Mouse (Mus musculus) adrenal gland (tissue): ENCODE results near the gene Creb3l1.

Experiments
- intact Hi-C: fragments of 180-260 bp; cut with DNase I; formaldehyde crosslinking; loops from one replicate; pipeline ENCODE4 v1.15.1; 2025

Gene Creb3l1

DNA sequence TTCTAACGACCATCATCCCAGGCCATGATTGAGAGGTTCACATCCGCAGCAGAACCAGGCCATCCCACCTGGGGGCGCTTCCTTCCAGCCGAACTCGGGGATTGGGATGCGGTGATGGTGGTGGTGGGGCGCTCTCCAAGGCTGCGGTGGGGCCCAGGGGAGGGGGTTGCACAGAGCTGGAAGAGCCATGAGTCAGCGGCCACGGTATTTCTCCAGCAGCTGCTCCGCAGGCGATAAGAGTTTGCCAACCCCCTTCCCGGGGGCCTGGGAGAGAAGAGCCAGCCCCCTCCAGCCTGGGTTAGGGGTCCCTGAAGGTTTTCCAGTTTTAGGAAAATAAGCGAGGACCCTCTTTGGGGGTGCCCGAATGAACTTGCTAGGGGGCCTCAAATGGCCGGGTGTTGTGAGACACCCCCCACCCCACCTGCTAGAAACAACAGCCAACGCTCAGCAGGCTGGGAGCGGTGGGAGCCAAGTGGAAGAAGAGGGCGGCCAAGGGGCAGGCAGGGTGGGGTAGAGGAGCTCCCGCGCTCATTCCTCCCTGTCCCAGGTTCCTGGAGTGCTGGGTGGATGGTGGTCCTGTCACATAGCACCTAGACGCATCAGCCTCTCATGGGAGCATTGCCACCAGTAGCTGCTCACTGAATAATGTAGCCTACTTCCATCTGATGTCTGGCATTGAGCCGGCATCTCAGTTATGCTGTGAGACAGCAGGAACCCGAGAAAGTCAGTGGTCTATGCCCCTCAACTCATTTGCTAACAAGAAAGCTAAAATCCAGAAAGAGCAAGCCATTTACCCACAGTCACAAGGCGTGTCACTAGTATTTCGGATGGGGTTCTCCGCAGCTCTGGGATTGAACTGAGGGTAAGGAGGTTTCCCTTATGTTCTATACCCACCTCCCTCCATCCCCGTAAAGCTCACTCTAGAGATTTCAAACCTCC, 17.1 kb downstream of the Creb3l1 start:
- intact Hi-C loops = loop anchor here (5.0 kb wide), 1 partner anchor 50 kb away; no protein-coding TSS in a partner anchor

DNA sequence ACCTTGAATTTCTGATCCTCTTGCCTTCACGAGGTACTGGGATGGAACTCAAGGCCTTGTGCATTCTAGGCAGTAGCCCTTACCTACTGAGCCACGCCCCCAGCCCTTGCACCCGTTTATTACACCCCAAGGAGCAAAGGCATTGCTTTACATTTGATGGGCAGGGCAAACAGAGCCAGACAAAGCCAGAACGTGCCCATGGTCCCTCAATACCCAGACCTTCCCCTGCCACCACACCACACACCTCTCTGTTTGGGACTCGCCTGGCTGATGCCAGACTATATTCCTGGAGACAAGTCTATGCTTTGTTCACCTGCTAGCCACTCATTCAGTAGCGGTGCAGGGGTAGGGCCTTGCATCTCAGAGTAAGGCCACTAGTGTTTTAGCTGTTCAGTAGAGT, 17.8 kb downstream of the Creb3l1 start:
- intact Hi-C loops = loop anchor here (5.0 kb wide), 1 partner anchor 51 kb away; no protein-coding TSS in a partner anchor

DNA sequence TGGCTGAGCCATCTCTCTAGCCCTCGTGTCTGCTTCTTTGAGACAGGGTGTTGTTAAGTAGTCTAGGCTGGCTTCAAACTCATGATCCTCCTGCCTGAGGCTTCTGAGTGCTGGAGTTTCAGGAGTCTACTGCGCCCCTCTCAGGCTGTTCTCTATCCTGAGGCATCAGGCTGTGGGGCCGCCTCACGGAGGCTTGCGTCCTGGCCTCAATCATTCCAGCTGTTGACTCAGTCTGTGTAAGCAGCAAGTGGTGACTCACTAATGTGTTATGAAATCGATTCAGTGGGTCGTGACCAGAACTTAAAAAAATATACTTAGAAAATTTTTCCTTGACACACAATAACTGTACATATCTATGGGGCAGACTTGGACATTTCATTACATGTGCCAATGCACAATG, 19.7 kb downstream of the Creb3l1 start:
- intact Hi-C loops = loop anchor here (5.0 kb wide), 1 partner anchor 53 kb away; no protein-coding TSS in a partner anchor

DNA sequence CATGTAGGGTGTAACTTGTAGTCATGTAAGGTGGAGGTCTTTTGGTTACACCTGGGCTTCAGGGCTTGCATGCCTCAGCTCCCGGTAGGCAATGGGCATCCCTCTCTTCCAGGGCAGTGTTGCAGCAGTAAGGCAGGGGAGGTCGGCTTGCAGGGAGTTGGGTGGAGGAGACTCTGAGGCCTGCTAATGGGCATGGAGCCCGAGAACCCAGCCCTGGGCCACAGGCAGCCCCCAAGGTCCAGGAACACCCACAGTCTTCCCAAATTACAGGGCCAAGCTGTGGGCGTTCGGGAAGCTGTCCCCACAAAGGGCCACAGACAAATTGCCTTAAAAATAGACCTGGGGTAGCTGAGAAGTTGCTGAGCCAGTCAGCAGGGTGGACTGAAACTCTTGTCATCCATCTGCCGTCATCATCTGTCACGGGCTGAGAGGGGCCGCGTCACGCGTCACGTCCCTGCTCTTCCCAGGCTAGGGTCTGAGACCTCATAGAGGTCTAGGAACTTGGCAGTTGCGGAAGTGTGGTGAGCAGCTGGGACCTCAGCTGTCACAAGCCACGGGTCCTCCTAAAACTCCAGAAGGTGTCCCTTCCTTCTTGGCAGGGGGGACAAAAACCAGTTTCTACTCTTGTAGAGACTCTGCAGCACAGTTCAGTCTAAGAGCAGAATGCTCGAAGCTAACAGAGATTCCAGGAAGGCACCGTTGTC, 26.2 kb downstream of the Creb3l1 start:
- intact Hi-C loops = no loop called here

DNA sequence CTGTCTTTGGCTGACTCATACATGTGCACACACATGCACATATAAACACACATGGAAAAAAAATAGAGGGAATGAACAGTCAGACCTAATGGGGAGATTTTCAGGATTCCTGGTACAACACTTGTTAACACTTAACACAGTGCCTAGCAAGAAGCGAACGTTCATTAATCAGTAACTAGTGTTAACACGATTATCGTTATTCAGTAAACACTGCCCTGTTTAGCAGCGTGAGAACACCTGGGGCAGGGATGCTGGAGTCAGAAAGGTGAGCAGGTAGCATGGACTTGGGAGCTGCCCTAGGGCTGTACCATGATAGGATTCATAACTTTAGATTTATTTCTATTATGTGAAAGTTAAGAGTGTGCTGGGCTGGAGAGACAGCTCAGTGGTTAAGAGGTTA, 28.3 kb downstream of the Creb3l1 start:
- intact Hi-C loops = no loop called here

DNA sequence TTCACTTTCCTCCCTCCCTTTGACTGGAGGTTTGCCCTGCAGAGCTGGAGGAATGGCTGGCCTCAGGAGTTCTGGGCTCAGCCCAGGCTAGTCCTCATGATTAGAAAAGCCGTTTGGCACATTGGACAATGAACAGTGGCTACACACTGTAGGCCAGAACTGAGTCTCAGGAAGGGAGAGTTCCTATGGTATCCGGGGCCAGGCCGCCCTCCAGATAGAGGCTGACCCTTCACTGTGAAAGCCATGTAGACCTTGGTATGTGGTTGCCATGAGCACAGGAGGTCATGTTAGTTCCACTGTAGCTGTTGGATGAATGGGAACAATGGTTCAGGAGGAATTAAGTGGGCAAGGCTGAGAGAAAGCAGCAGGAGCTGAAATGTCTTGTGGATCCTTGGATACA, 30.9 kb downstream of the Creb3l1 start:
- intact Hi-C loops = no loop called here

DNA sequence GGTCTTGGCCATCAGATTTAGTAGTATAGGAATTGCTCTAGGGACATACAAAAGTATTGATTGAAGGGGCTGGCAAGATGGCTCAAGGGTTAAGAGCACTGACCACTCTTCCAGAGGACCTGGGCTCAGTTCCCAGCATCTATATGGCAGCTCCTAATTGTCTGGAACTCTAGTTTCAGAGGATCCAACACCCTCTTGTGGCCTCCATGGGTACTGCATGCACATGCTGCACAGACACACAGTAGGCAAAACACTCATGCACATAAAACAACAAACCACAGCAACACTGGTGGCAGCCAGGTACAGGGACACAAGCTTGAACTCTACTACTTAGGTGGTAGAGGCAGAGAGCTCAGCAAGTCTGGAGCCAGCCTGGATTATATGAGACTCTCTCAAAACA, 34.6 kb downstream of the Creb3l1 start:
- intact Hi-C loops = loop anchor here (10.0 kb wide), 1 partner anchor 185 kb away; no protein-coding TSS in a partner anchor

DNA sequence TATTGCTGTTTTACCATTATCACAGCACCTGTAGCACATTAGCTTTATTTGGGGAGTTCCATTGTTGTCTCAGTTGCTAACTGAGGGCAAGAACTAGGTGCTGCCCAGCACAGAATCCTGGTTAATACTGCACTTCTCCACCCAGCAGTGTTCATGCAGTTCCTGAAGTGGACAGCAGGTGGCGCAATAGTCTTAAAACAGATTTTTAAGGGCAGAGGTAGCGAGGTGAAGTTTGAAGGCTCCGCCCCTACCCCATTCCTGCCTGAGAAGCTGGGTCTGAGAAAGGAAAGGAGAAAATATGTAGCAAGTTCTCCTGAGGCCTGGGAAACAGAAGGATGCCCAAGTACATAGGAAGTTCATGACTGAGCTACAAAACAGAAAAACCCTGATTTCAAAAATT, 36.8 kb downstream of the Creb3l1 start:
- intact Hi-C loops = loop anchor here (1.0 to 10.0 kb wide), 3 partner anchors 43 to 187 kb away; partner anchors contain the start of gene Gm9821

DNA sequence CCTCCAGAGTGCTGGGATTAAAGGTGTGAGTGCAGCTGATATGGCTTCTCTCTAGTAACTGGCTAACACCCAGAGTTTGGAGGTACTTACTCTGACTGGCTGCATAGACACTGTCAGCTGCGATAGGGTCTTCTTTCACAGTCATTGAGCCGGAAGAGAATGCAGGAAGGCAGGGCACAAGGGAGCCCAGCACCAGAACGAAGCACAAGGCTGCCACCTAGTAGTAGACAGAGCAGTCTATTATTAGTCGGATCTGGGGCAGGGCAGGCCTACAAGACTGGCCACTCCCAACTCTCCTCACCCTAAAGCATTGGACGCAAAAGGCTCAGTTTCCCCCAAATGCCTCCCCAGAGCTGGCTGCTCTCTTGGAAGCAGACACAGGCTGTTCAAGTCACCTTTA, 38.2 kb downstream of the Creb3l1 start:
- intact Hi-C loops = loop anchor here (2.0 to 10.0 kb wide), 2 partner anchors 41 to 189 kb away; partner anchors contain the start of gene Gm9821

DNA sequence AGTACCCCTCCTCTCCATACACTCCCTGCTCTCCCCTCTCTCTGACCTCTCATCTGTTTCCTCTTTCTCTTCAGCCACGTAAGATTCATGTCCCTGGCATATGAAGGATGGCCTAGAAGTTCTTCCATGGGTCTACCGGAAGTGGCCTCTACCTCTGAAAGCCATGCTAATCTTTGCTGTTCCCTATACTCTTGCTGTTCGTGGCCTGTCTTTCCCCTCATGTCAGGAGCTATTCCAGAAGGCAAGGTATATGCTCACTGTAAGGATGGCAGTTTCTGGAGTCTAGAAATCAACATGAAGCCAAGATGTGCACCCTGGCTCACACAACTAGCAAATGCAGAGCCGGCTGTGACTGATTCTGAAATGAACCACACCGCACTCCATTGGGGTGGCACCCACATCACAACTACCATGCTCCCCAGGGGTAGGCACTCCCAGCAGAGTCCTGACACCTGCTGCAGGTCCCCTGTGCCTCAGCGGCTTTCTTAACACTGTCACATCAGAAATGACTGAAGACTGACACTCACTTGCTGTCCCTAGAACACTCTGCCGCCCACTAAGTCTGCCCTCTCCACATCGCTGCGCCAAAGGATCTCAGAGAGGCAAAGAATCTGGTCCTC, 39.3 kb downstream of the Creb3l1 start:
- intact Hi-C loops = loop anchor here (10.0 kb wide), 1 partner anchor 190 kb away; no protein-coding TSS in a partner anchor

DNA sequence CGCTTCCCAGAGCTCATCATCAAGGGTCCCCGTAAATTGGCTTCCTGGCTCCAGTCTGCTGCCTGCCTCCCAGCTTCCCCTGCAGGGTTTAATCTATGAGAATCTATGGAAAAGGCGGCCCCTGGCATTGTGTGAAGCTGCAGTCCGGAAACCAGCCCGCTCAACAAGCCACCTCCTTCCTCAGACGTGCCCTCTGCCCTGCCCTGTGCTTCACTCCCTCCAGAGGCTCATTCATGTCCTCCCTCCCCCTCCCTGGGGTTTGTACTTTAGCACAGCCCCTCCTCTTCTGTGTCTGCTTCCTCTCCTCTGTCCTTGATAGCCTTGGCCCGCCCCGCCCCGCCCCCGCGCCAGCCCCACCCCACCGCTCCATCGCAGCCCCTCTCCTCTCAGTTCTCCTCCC, 39.9 kb downstream of the Creb3l1 start:
- intact Hi-C loops = loop anchor here (10.0 kb wide), 1 partner anchor 190 kb away; no protein-coding TSS in a partner anchor

DNA sequence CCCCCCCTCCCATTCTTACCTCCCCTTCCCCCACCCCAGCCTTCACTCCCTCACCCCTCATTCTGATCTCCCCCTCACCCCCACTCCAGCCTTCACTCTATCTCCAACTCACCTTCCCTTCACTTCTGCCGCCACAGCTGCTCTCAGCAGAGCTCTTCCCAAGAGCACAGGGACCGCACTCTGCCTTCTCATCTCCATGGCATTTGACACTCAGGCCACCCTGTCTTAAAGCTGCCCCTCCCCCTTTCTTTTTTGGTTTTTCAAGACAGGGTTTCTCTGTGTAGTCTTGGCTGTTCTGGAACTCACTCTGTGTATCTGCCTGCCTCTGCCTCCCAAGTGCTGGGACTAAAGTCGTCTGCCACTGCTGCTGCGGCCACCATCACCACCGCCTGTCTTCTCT, 43.5 kb downstream of the Creb3l1 start:
- intact Hi-C loops = loop anchor here (10.0 kb wide), 1 partner anchor 194 kb away; no protein-coding TSS in a partner anchor

DNA sequence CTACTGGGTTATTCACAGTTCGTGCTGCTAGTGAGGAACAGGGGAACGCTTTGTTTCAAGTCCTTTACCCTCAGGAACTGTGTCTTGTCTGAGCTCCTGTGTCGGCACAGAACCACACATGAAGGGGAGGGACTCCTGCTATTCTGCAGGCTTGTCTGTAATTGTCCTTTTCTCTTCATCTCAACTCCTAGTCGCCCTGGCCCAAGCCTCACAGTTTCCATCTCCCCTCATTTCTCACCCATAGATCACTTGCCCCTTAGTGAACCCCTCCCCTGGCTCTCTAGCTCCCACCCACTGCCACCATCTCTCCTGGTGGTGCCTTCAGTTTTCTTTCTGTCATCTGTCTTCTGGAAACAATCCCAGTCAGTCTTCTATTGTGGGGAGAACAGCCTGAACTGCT, 44.1 kb downstream of the Creb3l1 start:
- intact Hi-C loops = loop anchor here (10.0 kb wide), 1 partner anchor 195 kb away; no protein-coding TSS in a partner anchor

DNA sequence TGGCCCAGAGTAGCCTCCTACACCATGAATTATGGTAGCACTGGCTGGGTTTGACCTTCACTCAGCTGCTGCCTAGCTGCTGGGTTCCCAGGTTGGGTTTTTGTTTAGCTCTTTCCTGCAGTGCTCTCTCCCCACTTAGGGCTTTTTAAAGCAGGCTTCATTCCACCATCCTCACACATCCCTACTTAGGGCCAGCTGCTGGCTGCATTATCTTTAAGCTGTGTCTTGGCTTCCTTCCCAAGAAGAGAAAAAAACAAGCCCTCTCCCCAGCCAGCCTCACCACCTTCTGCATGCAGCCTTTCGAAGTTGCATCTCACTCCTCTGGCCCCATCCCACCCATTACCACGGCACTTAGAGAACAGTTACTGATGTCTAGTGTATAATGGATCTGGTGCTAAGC, 45.8 kb downstream of the Creb3l1 start:
- intact Hi-C loops = no loop called here

DNA sequence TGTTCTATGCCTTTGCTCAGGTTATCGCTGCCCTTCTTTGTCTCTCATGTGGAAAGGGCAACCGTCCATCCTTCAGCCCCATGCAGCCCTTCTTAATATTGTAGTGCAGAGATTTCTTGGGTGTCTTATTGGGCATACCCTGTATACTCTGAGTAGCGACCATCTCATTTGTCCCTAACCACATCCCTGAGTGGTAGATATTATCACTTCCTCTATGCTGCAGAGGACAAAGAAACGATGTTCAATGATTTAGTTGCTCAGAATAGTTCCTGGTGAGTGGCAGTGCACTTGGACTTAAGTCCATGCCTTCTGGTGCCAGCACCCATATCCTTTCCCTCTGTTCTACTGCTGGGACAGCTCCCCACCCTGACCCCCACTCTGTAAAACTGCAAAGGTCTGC, 46.3 kb downstream of the Creb3l1 start:
- intact Hi-C loops = no loop called here

DNA sequence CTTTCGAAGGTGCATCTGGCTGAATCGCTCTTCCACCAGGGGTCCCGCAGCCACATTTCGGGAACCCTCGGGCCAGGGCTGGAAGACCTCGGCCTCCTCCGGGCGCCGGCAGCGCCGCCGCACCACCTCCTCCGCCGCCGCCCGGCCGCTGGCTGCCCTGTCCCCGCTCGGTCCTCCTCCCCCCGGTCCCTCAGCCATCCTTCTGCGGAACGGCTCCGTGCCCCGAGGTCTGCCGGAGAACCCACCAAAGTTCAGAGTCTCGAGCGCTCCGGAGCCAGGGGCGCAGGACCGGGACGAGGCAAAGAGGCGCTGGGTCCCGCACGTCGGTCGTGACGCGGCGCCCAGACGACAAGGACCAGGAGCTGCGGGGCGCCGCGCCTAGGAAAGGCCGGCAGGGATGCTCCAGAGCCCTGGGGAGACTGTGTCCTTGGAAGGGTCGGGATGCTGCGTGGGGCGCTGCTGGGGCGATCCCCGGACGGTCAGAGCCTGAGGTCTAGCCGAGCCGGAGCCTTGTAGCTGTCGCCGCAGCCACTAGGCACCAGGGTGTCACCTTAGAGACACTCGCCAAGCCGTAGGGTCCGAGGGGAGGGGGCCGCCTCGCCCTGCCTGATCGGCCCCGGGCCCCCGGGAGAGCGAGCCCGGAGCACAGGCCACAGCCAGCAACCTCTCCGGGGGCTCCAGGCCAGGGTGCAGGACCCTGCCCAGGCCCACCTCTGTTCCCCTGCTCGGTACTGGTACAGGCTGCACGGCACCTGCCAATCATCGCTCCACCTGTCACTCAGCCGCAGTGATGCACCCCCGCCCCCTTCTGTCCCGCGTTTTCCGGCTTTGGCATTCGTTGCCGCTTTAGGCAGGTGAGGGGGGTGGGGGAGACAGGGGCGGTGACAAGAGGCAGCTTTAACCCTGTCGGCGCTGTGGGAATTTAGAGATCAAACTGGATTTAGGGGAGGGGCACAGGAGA, 48.4 kb downstream of the Creb3l1 start, which contains the start of gene Dgkz:
Gene Dgkz (minus strand): TSS at position 284 of the 961 bp plus-strand sequence.
- intact Hi-C loops = no loop called here

DNA sequence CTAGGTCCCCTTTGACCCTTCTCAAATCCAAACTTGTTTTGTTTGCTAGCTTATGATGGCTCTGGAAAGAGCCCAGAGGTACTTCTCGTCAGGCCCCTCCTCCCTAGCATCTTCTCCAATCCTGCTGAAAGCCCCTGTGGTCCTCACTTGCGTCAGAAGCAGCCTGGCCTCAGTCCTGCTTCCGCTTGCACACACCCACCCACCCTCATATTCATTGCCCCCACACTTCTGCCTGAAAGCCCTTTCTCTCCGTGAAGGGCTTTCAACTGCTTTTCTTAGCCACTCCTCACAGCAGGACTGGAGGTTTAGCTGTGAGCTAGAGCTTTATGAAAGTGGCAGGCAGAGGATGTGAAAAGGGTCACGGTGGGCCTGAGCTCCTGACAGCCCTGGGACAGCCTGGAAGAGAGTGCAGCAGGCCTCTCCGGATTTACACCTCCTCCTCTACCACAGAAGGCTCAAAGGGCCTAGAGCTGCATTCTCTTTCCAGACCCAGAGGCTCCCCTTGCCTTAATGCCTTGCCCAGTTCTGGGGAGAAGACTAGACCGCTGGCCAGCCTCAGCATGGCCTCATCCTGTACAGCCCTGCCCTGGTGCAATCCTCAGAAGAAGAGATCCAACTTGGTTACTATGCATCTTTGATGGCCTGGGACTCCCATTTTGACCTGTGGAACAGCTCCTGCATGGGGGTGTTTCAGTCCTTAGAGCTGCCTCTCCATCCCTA, 50.7 kb downstream of the Creb3l1 start:
- intact Hi-C loops = no loop called here

DNA sequence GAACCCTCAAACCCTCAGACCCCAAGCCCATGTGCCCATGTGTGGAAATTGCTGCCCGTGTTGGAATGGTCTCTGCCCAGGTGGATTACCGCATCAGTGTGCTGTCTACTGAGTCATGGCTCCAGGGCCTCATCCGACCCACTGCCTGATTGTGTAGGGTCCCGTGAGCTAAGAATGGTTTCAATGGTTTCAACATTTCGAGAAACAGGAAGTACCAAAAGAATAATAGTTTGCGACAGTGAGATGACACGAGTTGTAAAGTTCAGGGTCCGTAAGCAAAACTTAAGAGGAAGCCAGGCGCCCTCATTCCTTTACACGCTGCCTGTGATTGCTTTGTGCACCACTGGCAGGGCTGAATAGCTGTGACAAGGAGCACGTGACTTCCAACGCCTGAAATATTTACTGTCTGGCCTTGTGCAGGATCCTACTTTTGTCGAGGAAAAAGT, 52.2 kb downstream of the Creb3l1 start:
- intact Hi-C loops = no loop called here
